Mouse (Mus musculus): ENCODE measurements around the gene Tmem30a.

GRCm38 (mm10) chr9:79810969-79811902 lies 17.9 kb upstream of the Tmem30a start:
- no peak for TF ChIP-seq CTCF (IDR thresholded peaks at IDR 0.05; ENCODE audit: low read depth)
- TF ChIP-seq EP300 (IDR thresholded peaks at IDR 0.05; ENCODE audit: low read depth), result no peak
